Mouse (Mus musculus) liver, embryonic 14.5 days (tissue): Measurements from ENCODE around the gene Slc28a3. TPM values are rescaled to one million over a fixed set of nuclear protein-coding genes. Genes with fewer than 3 reads are reported as not detected.

Experiments
- ATAC-seq: fragments of 200-750 bp; cut with Nextera tagmentation; 2 replicates; pipeline ENCODE4 v1.8.0; 2017; ENCODE audit warnings: moderate number of reproducible peaks, mild to moderate bottlenecking, moderate library complexity; ENCODE audit not compliant: insufficient read depth
- DNase-seq, 3 experiments: peaks; one replicate each; pipeline ENCODE4 v3.0.0-alpha.2; 2012 to 2013; ENCODE audit warnings: low read depth in 3 of 3, low spot score in 3 of 3
- H3K27ac ChIP-seq: fragments of 300-500 bp; sonication (generic); 2 replicates; pipeline ENCODE4 v1.5.1; 2014; ENCODE audit warnings: moderate library complexity, mild to moderate bottlenecking, control low read depth, inconsistent platforms
- H3K27me3 ChIP-seq: fragments of 300-500 bp; sonication (generic); 2 replicates; pipeline ENCODE4 v1.6.1; 2014; ENCODE audit warnings: mild to moderate bottlenecking, low read length, moderate library complexity; ENCODE audit not compliant: control insufficient read depth, insufficient read depth
- H3K36me3 ChIP-seq: fragments of 300-500 bp; sonication (generic); replicated peaks from 2 replicates; pipeline ENCODE4 v1.6.1; 2014; ENCODE audit warnings: low read depth; ENCODE audit not compliant: control insufficient read depth, insufficient read depth
- H3K4me1 ChIP-seq, 2 experiments: fragments of 200-500 bp in 1 of 2; fragments of 300-500 bp in 1 of 2; sonication (generic) in 1 of 2; replicated peaks; 2 replicates each; pipeline ENCODE4 v1.6.1; 2012 to 2014; ENCODE audit warnings: antibody characterized with exemption in 1 of 2, inconsistent platforms in 1 of 2, low read length in 1 of 2; ENCODE audit not compliant: control insufficient read depth in 2 of 2, insufficient read depth in 2 of 2
- H3K4me2 ChIP-seq: fragments of 300-500 bp; sonication (generic); 2 replicates; pipeline ENCODE4 v1.6.1; 2014; ENCODE audit warnings: low read depth, mild to moderate bottlenecking, control low read depth, moderate library complexity
- H3K4me3 ChIP-seq, 2 experiments: fragments of 200-500 bp in 1 of 2; fragments of 300-500 bp in 1 of 2; sonication (generic) in 1 of 2; 2 replicates each; pipeline ENCODE4 v1.5.1; 2012 to 2014; ENCODE audit warnings: low read depth in 2 of 2, low read length in 2 of 2, mild to moderate bottlenecking in 2 of 2, control low read depth in 1 of 2, inconsistent platforms in 1 of 2, moderate library complexity in 1 of 2; ENCODE audit not compliant: insufficient read depth in 1 of 2
- H3K9ac ChIP-seq: fragments of 300-500 bp; sonication (generic); replicated peaks from 2 replicates; pipeline ENCODE4 v1.6.1; 2014; ENCODE audit warnings: mild to moderate bottlenecking, control low read depth, moderate library complexity
- H3K9me3 ChIP-seq: fragments of 300-500 bp; sonication (generic); 2 replicates; pipeline ENCODE4 v1.6.1; 2016; ENCODE audit warnings: low read length, mixed read lengths; ENCODE audit not compliant: control insufficient read depth
- CTCF ChIP-seq: IDR thresholded peaks from 2 replicates; pipeline ENCODE4 v1.5.1; 2016; ENCODE audit warnings: antibody characterized with exemption, low read depth, control low read depth
- EP300 ChIP-seq: IDR thresholded peaks from 2 replicates; pipeline ENCODE4 v1.6.1; 2016; ENCODE audit warnings: antibody characterized with exemption, low read depth
- WGBS: fragments of 180-500 bp; shearing (Covaris S2); extraction: QIAGEN DNeasy Blood & Tissue Kit; methylation state at CpG from one replicate; pipeline ENCODE4 v1.1.7; 2014; ENCODE audit not compliant: insufficient replicate concordance; 5-methylcytosine and 5-hydroxymethylcytosine counted together
- polyA plus RNA-seq, 2 experiments: library from polyadenylated mRNA; depleted of rRNA in 1 of 2; stranded (reverse) in 1 of 2; unstranded in 1 of 2; fragments of >200 nt; fragmentation: Nextera tagmentation in 1 of 2; extraction: Ambion mirVana in 1 of 2; gene quantifications; 2 replicates each; pipeline versions ENCODE4 v1.2.1 to v1.2.3; 2012 to 2014

Gene Slc28a3
- polyA plus RNA-seq, 2 experiments: 0.01 TPM; not detected in 1

DNA sequence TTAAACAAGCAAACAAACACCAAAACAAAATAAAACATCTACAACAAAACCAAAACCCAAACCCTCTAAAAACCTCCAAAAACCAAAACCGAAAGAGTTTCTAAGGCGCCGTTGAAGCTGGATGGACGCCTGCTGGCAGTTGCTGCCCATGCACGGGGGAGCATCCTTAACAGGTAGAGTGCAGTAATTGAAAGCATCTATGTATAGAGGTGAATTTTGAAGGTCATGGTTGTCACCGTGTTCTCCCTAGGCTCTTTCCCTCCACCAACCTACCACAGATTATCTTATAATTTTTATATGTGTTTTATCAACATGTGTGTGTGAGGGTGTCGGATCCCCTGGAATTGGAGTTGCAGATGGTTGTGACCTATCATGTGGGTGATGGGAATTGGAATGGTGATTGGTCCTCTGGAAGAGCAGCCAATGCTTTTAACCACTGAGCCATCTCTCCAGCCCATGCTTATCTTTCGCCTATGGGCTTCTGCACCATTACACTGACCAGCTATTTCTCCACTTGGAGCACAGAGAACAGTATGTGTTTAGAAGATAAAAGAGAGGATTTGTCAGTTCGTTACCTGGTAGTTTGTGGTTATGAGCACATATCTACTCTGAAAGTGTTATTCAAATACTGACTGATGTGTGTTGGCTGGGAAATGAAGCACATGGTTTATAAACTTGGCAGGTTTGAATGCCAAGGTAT, 89.2 kb downstream of the Slc28a3 start:
- H3K4me2 ChIP-seq: peak overlapping the region; percentile 78
- H3K4me1 ChIP-seq: peaks cover 34 to 59% of the 10 kb centered on the region in 2 experiments

DNA sequence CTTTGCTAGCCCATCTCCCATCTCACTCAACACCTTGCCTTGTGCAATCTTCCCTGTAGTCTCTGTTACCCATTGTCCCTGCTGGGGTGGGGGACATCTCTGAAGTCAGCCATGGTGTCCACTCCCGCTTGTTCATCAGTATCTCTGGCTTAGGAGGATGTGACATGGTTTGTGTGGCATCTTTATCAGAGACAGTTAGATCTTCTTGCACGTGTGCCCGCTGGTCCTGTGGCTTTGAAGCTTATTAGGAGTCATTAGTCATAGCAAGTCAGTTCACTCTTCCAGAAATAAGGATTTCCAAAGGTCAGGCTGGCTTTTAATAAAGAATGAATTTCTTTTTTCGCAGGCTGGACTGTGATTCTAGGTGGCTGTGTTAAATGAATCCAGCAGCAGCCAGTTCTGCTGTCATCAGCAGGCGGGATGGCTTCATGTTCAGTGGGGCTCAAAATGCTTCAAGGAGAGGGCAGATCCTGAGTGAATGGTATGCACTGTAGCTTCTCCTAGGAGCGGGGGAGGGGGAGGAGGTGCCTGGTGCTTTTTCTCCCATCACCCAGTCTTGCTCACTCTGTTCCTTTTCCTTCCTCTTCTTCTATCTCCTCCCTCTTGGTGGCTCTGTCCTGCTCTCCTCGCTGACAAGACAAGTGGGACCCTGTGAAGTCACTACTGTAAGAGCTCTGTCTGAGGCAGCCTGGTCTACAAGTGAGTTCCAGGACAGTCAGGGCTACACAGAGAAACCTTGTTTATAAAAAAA, 89.9 kb downstream of the Slc28a3 start:
- Histone ChIP-seq H3K27me3 (no peaks in the 10 kb centered on the region; the same call in 1 of the 2 replicates), H3K27ac (peak overlapping the region; percentile 67), H3K4me2 (peak overlapping the region; percentile 78), H3K4me3 (no peak overlapping the region), H3K4me1 (peaks cover 34 to 65% of the 10 kb centered on the region in 2 experiments), H3K36me3 (no peaks in the 10 kb centered on the region), H3K9ac (peak overlapping the region; percentile 14; the same call in 1 of the 2 replicates), H3K9me3 (no peaks in the 10 kb centered on the region)
- TF ChIP-seq CTCF: no peak
- TF ChIP-seq EP300: no peak
- 32% methylated on average over 7 of the region's 7 CpGs for WGBS
- ATAC-seq (no peak), DNase-seq (no peak)

More for the DNA sequence above, 89.2 kb downstream of the Slc28a3 start:
- no peaks in the 10 kb centered on the region for H3K9me3 ChIP-seq
- DNase-seq (no peak), ATAC-seq (peak; percentile 48; the same call in 1 of the 2 replicates)
- no peaks in the 10 kb centered on the region for H3K36me3 ChIP-seq
- no peak overlapping the region for H3K4me3 ChIP-seq
- H3K27ac ChIP-seq: peak overlapping the region; percentile 66
- H3K27me3 ChIP-seq: no peaks in the 10 kb centered on the region; the same call in 1 of the 2 replicates
- 47% methylated on average over 9 of the region's 9 CpGs for WGBS
- no peak overlapping the region; the same call in 1 of the 2 replicates for H3K9ac ChIP-seq
- TF ChIP-seq CTCF: no peak
- TF ChIP-seq EP300: peak; percentile 74

DNA sequence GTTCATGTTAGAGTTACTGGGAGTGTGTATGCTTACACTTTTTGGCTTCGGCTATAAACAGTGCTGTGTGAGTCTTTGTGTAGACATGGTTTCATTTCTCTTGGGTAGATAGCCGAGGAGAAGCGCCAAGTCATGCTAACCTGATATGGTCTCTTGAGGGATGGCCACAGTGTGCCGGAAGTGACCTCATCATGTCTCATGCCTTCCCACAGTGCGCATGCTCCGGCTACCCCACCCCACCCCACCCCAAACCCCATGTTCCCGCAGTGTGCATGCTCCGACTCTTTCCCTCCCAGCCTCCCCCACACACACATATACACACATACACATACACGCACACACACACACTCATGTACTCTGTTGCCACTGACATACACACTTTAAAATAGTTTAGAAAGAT, 90.6 kb downstream of the Slc28a3 start:
- ATAC-seq: peak; percentile 63
- Histone ChIP-seq H3K9me3 (no peaks in the 10 kb centered on the region), H3K27ac (peak overlapping the region; percentile 67), H3K4me1 (peaks cover 34 to 66% of the 10 kb centered on the region in 2 experiments), H3K4me2 (peak overlapping the region; percentile 36), H3K27me3 (no peaks in the 10 kb centered on the region; the same call in 1 of the 2 replicates), H3K9ac (no peak overlapping the region), H3K4me3 (no peak overlapping the region), H3K36me3 (no peaks in the 10 kb centered on the region)
- TF ChIP-seq CTCF: no peak
- TF ChIP-seq EP300: peak; percentile 14; the same call in 1 of the 2 replicates
- 37% methylated on average over 9 of the region's 9 CpGs for WGBS
- peak in 2 of 3 experiments; percentile 66 to 72 for DNase-seq

DNA sequence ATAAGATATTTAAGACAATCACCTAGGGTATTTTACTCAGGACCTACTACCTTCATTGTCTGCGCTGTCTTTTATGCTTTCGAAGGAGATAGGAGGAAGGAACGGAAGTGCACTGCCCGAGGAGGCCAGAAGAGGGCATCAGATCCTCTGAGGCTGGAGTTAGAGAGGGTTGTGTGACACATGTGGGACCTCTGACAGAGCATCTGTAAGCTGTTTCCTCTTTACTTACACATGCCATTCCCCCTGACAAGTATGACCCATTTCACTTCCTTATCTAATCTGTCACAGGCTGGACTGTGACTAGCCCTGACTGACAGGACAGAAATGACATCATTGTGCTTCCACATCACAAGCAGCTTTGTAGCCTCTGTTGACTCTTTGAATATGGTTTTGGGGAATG, 94.4 kb downstream of the Slc28a3 start:
- Histone ChIP-seq H3K4me1 (peaks cover 17 to 30% of the 10 kb centered on the region in 2 experiments), H3K4me2 (no peak overlapping the region), H3K4me3 (no peak overlapping the region), H3K9ac (no peak overlapping the region), H3K27me3 (no peaks in the 10 kb centered on the region), H3K27ac (no peak overlapping the region; the same call in 1 of the 2 replicates), H3K9me3 (no peaks in the 10 kb centered on the region), H3K36me3 (no peaks in the 10 kb centered on the region)
- ATAC-seq: peak; percentile 51
- 83% methylated on average over 4 of the region's 4 CpGs for WGBS
- TF ChIP-seq EP300: no peak
- peak; percentile 76 for TF ChIP-seq CTCF
- no peak for DNase-seq

DNA sequence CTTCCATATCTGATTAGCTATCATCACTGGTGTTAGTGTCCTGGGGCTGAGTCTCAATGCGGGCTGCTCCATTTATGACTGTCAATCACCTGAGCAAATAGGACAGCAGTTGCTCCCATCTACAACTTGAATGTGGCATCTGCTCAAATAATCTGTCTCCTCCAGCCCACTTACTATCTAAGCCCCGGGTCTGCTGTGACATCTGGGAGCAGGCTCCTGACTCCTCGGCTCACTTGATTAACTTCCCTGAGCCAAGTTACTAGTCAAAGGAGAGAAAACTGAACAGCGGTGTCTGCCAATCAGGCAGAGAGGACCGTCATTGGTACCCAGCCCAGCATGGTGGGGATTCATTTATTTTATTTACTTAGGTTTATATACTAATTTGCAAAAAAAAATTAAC, 95.0 kb downstream of the Slc28a3 start:
- no peak for TF ChIP-seq EP300
- TF ChIP-seq CTCF: no peak
- WGBS: 60% methylated on average over 5 of the region's 5 CpGs
- no peak for ATAC-seq

More for the DNA sequence above, 95.0 kb downstream of the Slc28a3 start:
- no peak overlapping the region for H3K4me2 ChIP-seq
- no peak overlapping the region for H3K27ac ChIP-seq
- DNase-seq: no peak
- no peak overlapping the region for H3K9ac ChIP-seq
- no peaks in the 10 kb centered on the region for H3K27me3 ChIP-seq
- peaks cover 12 to 24% of the 10 kb centered on the region in 2 experiments for H3K4me1 ChIP-seq
- no peak overlapping the region for H3K4me3 ChIP-seq
- H3K9me3 ChIP-seq: no peaks in the 10 kb centered on the region
- no peaks in the 10 kb centered on the region for H3K36me3 ChIP-seq
